Mouse (Mus musculus): ENCODE data around the gene Mlec.

DNA sequence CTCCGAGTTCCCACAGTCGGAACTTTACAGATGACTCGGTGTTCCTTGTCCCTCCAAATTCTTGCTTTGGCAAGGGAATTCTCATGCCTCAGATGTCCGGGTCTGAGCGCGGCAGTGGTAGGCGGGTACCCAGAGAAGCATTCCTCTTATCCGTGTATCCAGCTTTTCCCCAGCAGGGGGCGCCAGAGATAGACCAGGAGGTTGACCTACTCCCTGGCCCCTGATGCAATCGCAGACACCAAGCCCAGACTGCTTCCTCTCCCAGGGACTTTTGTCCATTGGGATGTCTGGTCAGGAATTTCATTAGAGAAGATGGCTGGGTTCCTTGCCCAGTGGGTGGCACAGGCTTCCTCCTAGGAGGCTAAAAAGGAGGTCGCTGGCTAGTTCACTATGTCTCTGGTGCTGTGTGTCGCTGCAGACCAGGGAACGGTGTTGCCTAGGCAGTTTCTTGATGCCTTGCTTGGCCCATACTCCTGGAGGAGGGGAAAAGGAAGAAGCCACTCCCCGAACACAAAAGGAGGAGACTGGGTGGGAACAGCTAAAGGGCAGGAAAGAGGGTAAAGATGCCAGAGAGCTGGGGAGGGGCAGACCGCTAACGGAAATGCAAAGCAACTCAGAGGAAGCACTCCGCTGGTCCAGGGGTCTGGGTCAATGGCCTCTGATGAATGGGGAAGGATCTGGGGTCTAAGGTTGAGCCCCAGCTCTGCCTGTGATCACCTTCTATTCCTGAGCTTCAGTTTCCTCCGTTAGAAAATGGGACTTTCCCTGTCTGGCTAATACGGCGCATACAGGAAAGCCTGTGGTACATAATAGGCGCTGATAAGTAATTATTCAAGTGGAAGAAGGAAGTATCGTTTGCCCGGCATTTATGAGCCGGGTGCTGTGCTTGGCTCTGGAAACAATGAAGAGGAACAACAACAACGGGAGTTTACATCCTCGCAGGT, 29.5 kb upstream of the Mlec start:
- TF ChIP-seq CTCF (IDR thresholded peaks at IDR 0.05; ENCODE audit: extremely low read depth, insufficient read depth, insufficient read length, insufficient replicate concordance) (peak; percentile 69; the same call in 1 of the 2 replicates), POLR2A (IDR thresholded peaks at IDR 0.05; ENCODE audit: low read depth, low read length) (no peak)
